Mouse (Mus musculus) kidney, adult 2 months (tissue): ENCODE results near the gene Slit1.

Experiments used
- CTCF ChIP-seq: fragments of 200-500 bp; conservative IDR thresholded peaks from 2 replicates; pipeline ENCODE4 v1.5.1; 2011; ENCODE audit warnings: low read depth, mild to moderate bottlenecking, control low read depth, low read length, moderate library complexity, mixed read lengths; ENCODE audit not compliant: insufficient read depth, insufficient read length
- POLR2A ChIP-seq: fragments of 200-500 bp; IDR thresholded peaks from one replicate; pipeline ENCODE4 v1.6.1; 2011; ENCODE audit warnings: low read depth, low read length, control low read depth

DNA sequence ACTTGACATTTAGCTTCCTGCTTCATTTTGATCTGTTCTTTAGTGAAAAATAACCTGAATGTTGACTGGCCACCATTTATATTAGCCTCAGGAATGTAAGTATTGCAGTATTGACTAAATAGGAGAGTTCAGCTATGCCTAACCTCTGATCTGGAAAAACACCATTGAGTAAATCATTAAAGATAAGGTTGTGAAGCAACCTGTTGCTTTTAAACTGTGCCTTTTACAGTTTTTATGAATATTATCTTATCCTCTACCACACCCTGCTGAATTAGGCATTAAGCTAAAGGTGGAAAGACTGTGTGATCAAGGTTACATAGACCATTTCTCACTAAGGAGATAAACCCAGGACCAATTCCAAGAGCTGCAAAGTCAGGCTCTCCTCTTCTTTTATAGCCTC is 165.9 kb downstream of the Slit1 start:
- TF ChIP-seq CTCF: no peak
- no peak for TF ChIP-seq POLR2A
